24 mouse cellular contexts compared by ENCODE assay signal in genomic region chr5:30220666-30221065, GRCm38 (mm10). TPM values are rescaled to one million over a fixed set of nuclear protein-coding genes. Genes with fewer than 3 reads are reported as not detected.
DNase-seq lines count a peak whose midpoint lies in the region; ATAC-seq and TF ChIP-seq lines count a peak whose summit lies in the region.
"Had no signal": no experiment of that assay in that cellular context is flagged by ENCODE, and none has a peak within 500 bp of the region (broad histone marks: within the 10 kb centered on the region; RNA-seq: fewer than 3 reads in every experiment).

No protein-coding gene starts in this region.

- ATAC-seq in intestine, postnatal 0 days: peak; percentile 73
- ATAC-seq in intestine, embryonic 16.5 days: no peak
- ATAC-seq in liver, postnatal 0 days: no peak
- no peak for ATAC-seq in midbrain, embryonic 11.5 days (ENCODE audit: low FRiP score)
- ATAC-seq: activated CD4-positive, CD25-positive, alpha-beta regulatory T cell, adult 4 months; CD4-positive, CD25-positive, alpha-beta regulatory T cell, adult 4 months; Patski had no signal

- H3K4me2 ChIP-seq in intestine, postnatal 0 days (replicated peaks; ENCODE audit: low read depth): no peak overlapping the region
- H3K4me2 ChIP-seq in intestine, embryonic 16.5 days (ENCODE audit: low read depth, low read length): no peak overlapping the region
- H3K4me2 ChIP-seq in liver, postnatal 0 days (ENCODE audit: low read depth, low read length): no peak overlapping the region
- no peak overlapping the region for H3K4me2 ChIP-seq in midbrain, embryonic 11.5 days

- H3K4me1 ChIP-seq in intestine, postnatal 0 days (replicated peaks; ENCODE audit: control insufficient read depth, insufficient read depth, low read length): no peaks in the 10 kb centered on the region
- no peaks in the 10 kb centered on the region for H3K4me1 ChIP-seq in intestine, embryonic 16.5 days (ENCODE audit: control insufficient read depth, insufficient read depth, low read length)
- H3K4me1 ChIP-seq in liver, adult 2 months (ENCODE audit: control insufficient read depth, insufficient read depth, low read length): peaks cover 11% of the 10 kb centered on the region
- H3K4me1 ChIP-seq in liver, postnatal 0 days (ENCODE audit: insufficient read depth): no peaks in the 10 kb centered on the region
- H3K4me1 ChIP-seq in midbrain, embryonic 11.5 days (ENCODE audit: control insufficient read depth, insufficient read depth, low read length): no peaks in the 10 kb centered on the region
- no peaks in the 10 kb centered on the region for H3K4me1 ChIP-seq in midbrain, embryonic 10.5 days

- H3K9me3 ChIP-seq in intestine, postnatal 0 days (ENCODE audit: control insufficient read depth): no peaks in the 10 kb centered on the region
- no peaks in the 10 kb centered on the region for H3K9me3 ChIP-seq in intestine, embryonic 16.5 days (ENCODE audit: control insufficient read depth, low read length)
- no peaks in the 10 kb centered on the region for H3K9me3 ChIP-seq in liver, postnatal 0 days (ENCODE audit: low read length)
- H3K9me3 ChIP-seq in midbrain, embryonic 11.5 days (ENCODE audit: control insufficient read depth, low read length): no peaks in the 10 kb centered on the region
- no peaks in the 10 kb centered on the region for H3K9me3 ChIP-seq in midbrain, embryonic 10.5 days (replicated peaks)
- H3K9me3 ChIP-seq: G1E had no signal

- H3K79me2 ChIP-seq in liver, adult 2 months (ENCODE audit: control insufficient read depth, insufficient read depth, low read length): no peaks in the 10 kb centered on the region

- no peak overlapping the region for H3K9ac ChIP-seq in intestine, postnatal 0 days (ENCODE audit: low read depth, low read length)
- no peak overlapping the region for H3K9ac ChIP-seq in intestine, embryonic 16.5 days (ENCODE audit: low read depth, low read length)
- no peak overlapping the region for H3K9ac ChIP-seq in liver, adult 2 months (ENCODE audit: low read depth, low read length)
- H3K9ac ChIP-seq in liver, postnatal 0 days (replicated peaks): no peak overlapping the region
- no peak overlapping the region for H3K9ac ChIP-seq in midbrain, embryonic 11.5 days (ENCODE audit: low read length)

- no peak for TF ChIP-seq CTCF in intestine, postnatal 0 days (IDR thresholded peaks at IDR 0.05; ENCODE audit: low read depth)
- TF ChIP-seq CTCF in liver, adult 2 months (IDR thresholded peaks at IDR 0.05; ENCODE audit: low read depth, low read length): no peak
- TF ChIP-seq CTCF in liver, postnatal 0 days (IDR thresholded peaks at IDR 0.05; ENCODE audit: low read depth): no peak

- no peak overlapping the region for H3K4me3 ChIP-seq in intestine, postnatal 0 days (ENCODE audit: low read depth, low read length)
- H3K4me3 ChIP-seq in intestine, embryonic 16.5 days (ENCODE audit: low read length): no peak overlapping the region
- H3K4me3 ChIP-seq in liver, adult 2 months (ENCODE audit: insufficient read depth, low read depth, low read length): peak overlapping the region; percentile 65; the same call in 1 of the 2 replicates
- H3K4me3 ChIP-seq in liver, postnatal 0 days (ENCODE audit: low read depth, low read length): no peak overlapping the region
- no peak overlapping the region for H3K4me3 ChIP-seq in midbrain, embryonic 11.5 days (ENCODE audit: low read depth, low read length)
- no peak overlapping the region for H3K4me3 ChIP-seq in midbrain, embryonic 10.5 days

- TF ChIP-seq POLR2A in liver, adult 2 months (IDR thresholded peaks at IDR 0.05; ENCODE audit: extremely low read depth, insufficient read depth, low read length): no peak

- no peak for TF ChIP-seq EP300 in liver, postnatal 0 days (IDR thresholded peaks at IDR 0.05; ENCODE audit: low read depth)

- DNase-seq in liver, adult 2 months (ENCODE audit: extremely low read depth, low read depth, low spot score): peak; percentile 81
- DNase-seq in liver, postnatal 0 days: no peak
- peak; percentile 53 for DNase-seq in midbrain, embryonic 11.5 days (ENCODE audit: low spot score, missing footprints)
- DNase-seq in midbrain, embryonic 10.5 days (ENCODE audit: low spot score): no peak
- DNase-seq: adrenal gland, adult 2 months; adrenal gland, adult 8-10 months; adrenal gland, postnatal 10 days; adrenal gland, postnatal 14 days; adrenal gland, postnatal 25 days; adrenal gland, postnatal 36 days; B cell, adult 2 months; cerebellum, adult 11 months; cerebellum, adult 11-12 months; cerebellum, adult 18-20 months had no signal

- H3K36me3 ChIP-seq in intestine, postnatal 0 days (ENCODE audit: control insufficient read depth, insufficient read depth): no peaks in the 10 kb centered on the region
- 0 out of 2 replicates have a peak, but pooled peaks cover 5% of the 10 kb centered on the region for H3K36me3 ChIP-seq in intestine, embryonic 16.5 days (ENCODE audit: control insufficient read depth, insufficient read depth, low read length)
- H3K36me3 ChIP-seq in liver, adult 2 months (ENCODE audit: control insufficient read depth, insufficient read depth, low read length): no peaks in the 10 kb centered on the region
- no peaks in the 10 kb centered on the region for H3K36me3 ChIP-seq in liver, postnatal 0 days (replicated peaks; ENCODE audit: insufficient read depth, low read length)
- no peaks in the 10 kb centered on the region for H3K36me3 ChIP-seq in midbrain, embryonic 11.5 days (ENCODE audit: control insufficient read depth, insufficient read depth, low read length)
- H3K36me3 ChIP-seq in midbrain, embryonic 10.5 days: peaks cover 11% of the 10 kb centered on the region

- H3K27ac ChIP-seq in intestine, postnatal 0 days (ENCODE audit: low read depth, low read length): no peak overlapping the region
- H3K27ac ChIP-seq in intestine, embryonic 16.5 days (ENCODE audit: low read length): no peak overlapping the region
- H3K27ac ChIP-seq in liver, adult 2 months (replicated peaks; ENCODE audit: insufficient read depth, low read depth, low read length): peak overlapping the region; percentile 80; the same call in 1 of the 2 replicates
- no peak overlapping the region for H3K27ac ChIP-seq in liver, postnatal 0 days (ENCODE audit: low read depth)
- H3K27ac ChIP-seq in midbrain, embryonic 11.5 days (ENCODE audit: low read depth, low read length): no peak overlapping the region
- no peak overlapping the region for H3K27ac ChIP-seq in midbrain, embryonic 10.5 days (replicated peaks)

- 68% methylated on average over 8 of the region's 8 CpGs for WGBS in intestine, postnatal 0 days
- 68% methylated on average over 8 of the region's 8 CpGs for WGBS in intestine, embryonic 16.5 days
- 45% methylated on average over 8 of the region's 8 CpGs for WGBS in liver, adult 2 months
- 85% methylated on average over 8 of the region's 8 CpGs for WGBS in liver, postnatal 0 days (ENCODE audit: insufficient replicate concordance)
- 89% methylated on average over 8 of the region's 8 CpGs for WGBS in midbrain, embryonic 11.5 days
- WGBS in midbrain, embryonic 10.5 days: 92% methylated on average over 8 of the region's 8 CpGs

- H3K27me3 ChIP-seq in intestine, postnatal 0 days (replicated peaks; ENCODE audit: control insufficient read depth, insufficient read depth, low read length): no peaks in the 10 kb centered on the region
- no peaks in the 10 kb centered on the region for H3K27me3 ChIP-seq in intestine, embryonic 16.5 days (replicated peaks; ENCODE audit: control insufficient read depth, insufficient read depth, low read length)
- no peaks in the 10 kb centered on the region for H3K27me3 ChIP-seq in liver, adult 2 months (ENCODE audit: control insufficient read depth, insufficient read depth, low read length)
- no peaks in the 10 kb centered on the region for H3K27me3 ChIP-seq in liver, postnatal 0 days (ENCODE audit: insufficient read depth, low read length)
- H3K27me3 ChIP-seq in midbrain, embryonic 11.5 days (ENCODE audit: control insufficient read depth, insufficient read depth, low read length): no peaks in the 10 kb centered on the region
- no peaks in the 10 kb centered on the region for H3K27me3 ChIP-seq in midbrain, embryonic 10.5 days (ENCODE audit: low read depth, poor library complexity, severe bottlenecking)
- H3K27me3 ChIP-seq: CH12.LX, Patski had no signal

RNA-seq across cellular contexts. Expression of gene Selenoi, which starts 11.7 kb away (rescaled TPM):
- polyA plus RNA-seq in intestine, postnatal 0 days (2015; fragmentation: Nextera tagmentation; extraction: Ambion mirVana): 66.2 and 78.5 TPM in 2 replicates
- polyA plus RNA-seq in intestine, embryonic 16.5 days (2015; fragmentation: Nextera tagmentation; extraction: Ambion mirVana): 52.2 and 57.8 TPM in 2 replicates
- total RNA-seq in liver, adult 2 months (2014; rRNA removed): 26.6 and 31.8 TPM in 2 replicates
- polyA plus RNA-seq in liver, adult 2 months (2012; rRNA removed): 59.7 and 73.9 TPM in 2 replicates
- 9.3 and 9.8 TPM in 2 replicates for polyA plus RNA-seq in liver, postnatal 0 days (2015; fragmentation: Nextera tagmentation; extraction: Ambion mirVana)
- 21.8 and 22.0 TPM in 2 replicates for polyA plus RNA-seq in midbrain, embryonic 11.5 days (2014; fragmentation: Nextera tagmentation; extraction: Ambion mirVana)
- 19.2 and 19.4 TPM in 2 replicates for polyA plus RNA-seq in midbrain, embryonic 10.5 days (2016; fragmentation: Nextera tagmentation; extraction: Ambion mirVana)

RNA-seq across cellular contexts. Expression of gene Adgrf3, which starts 15.1 kb away (rescaled TPM):
- polyA plus RNA-seq in intestine, postnatal 0 days (2015; fragmentation: Nextera tagmentation; extraction: Ambion mirVana): 0.07 TPM in 1 of 2 replicates, not detected in the other
- polyA plus RNA-seq in intestine, embryonic 16.5 days (2015; fragmentation: Nextera tagmentation; extraction: Ambion mirVana): 0.15 and 0.29 TPM in 2 replicates
- total RNA-seq in liver, adult 2 months (2014; rRNA removed): not detected in 2 replicates
- not detected in 2 replicates for polyA plus RNA-seq in liver, adult 2 months (2012; rRNA removed)
- polyA plus RNA-seq in liver, postnatal 0 days (2015; fragmentation: Nextera tagmentation; extraction: Ambion mirVana): not detected in 2 replicates
- polyA plus RNA-seq in midbrain, embryonic 11.5 days (2014; fragmentation: Nextera tagmentation; extraction: Ambion mirVana): not detected in 2 replicates
- 0.05 TPM in 1 of 2 replicates, not detected in the other for polyA plus RNA-seq in midbrain, embryonic 10.5 days (2016; fragmentation: Nextera tagmentation; extraction: Ambion mirVana)
- total RNA-seq: adrenal gland, adult 18-20 months; adrenal gland, adult 2 months; adrenal gland, adult 8-10 months; adrenal gland, postnatal 14 days; adrenal gland, postnatal 25 days; adrenal gland, postnatal 36 days had no signal
- polyA plus RNA-seq: activated CD4-positive, CD25-positive, alpha-beta regulatory T cell, adult 4 months; adrenal gland, adult 2 months; brain, embryonic 14.5 days; C2C12; CD4-positive, CD25-positive, alpha-beta regulatory T cell, adult 4 months had no signal

Comparison
In these comparisons a context has a peak if more than half of its experiments do, and no peak if none do; other contexts are left out.
1. DNase-seq: peak in liver, adult 2 months (single experiment) and midbrain, embryonic 11.5 days (single experiment); none in liver, postnatal 0 days (single experiment) and midbrain, embryonic 10.5 days (single experiment).